Mouse (Mus musculus) C2C12 (cell line): ENCODE results near the gene Olfr91. TPM values are rescaled to one million over a fixed set of nuclear protein-coding genes. Genes with fewer than 3 reads are reported as not detected.

Experiments
- H3K27me3 ChIP-seq: one replicate; pipeline ENCODE4 v1.6.1; 2011; ENCODE audit not compliant: control insufficient read depth, insufficient read depth, insufficient read length
- H3K36me3 ChIP-seq: one replicate; pipeline ENCODE4 v1.6.1; 2011; ENCODE audit not compliant: control insufficient read depth, insufficient read depth
- H3K4me3 ChIP-seq: one replicate; pipeline ENCODE4 v1.5.1; 2011; ENCODE audit warnings: mild to moderate bottlenecking, control low read depth; ENCODE audit not compliant: poor library complexity, insufficient read depth, severe bottlenecking
- H3K79me2 ChIP-seq: one replicate; pipeline ENCODE4 v1.6.1; 2011; ENCODE audit not compliant: control insufficient read depth, insufficient read depth
- H3K79me3 ChIP-seq: one replicate; pipeline ENCODE4 v1.6.1; 2011; ENCODE audit warnings: low read depth, control low read depth
- H3ac ChIP-seq: one replicate; pipeline ENCODE3; 2011; ENCODE audit warnings: low read depth; ENCODE audit not compliant: control insufficient read depth, insufficient read length
- CEBPB ChIP-seq: IDR thresholded peaks from one replicate; pipeline ENCODE4 v1.6.1; 2011; ENCODE audit warnings: low read depth, mild to moderate bottlenecking, control low read depth, moderate library complexity
- CTCF ChIP-seq: IDR thresholded peaks from one replicate; pipeline ENCODE4 v1.5.1; 2011; ENCODE audit not compliant: control insufficient read depth, insufficient read depth, insufficient read length
- FOSL1 ChIP-seq: IDR thresholded peaks from one replicate; pipeline ENCODE4 v1.8.0; 2011; ENCODE audit warnings: mild to moderate bottlenecking, low read length; ENCODE audit not compliant: poor library complexity, insufficient read depth, severe bottlenecking
- MAX ChIP-seq: IDR thresholded peaks from one replicate; pipeline ENCODE4 v1.6.1; 2011; ENCODE audit warnings: mild to moderate bottlenecking, control low read depth
- MYOD1 ChIP-seq: IDR thresholded peaks from one replicate; pipeline ENCODE4 v1.6.1; 2011; ENCODE audit warnings: low read depth; ENCODE audit not compliant: control insufficient read depth, insufficient read length
- MYOG ChIP-seq: IDR thresholded peaks from one replicate; pipeline ENCODE4 v1.6.1; 2011; ENCODE audit not compliant: control insufficient read depth, insufficient read length; ENCODE audit errors: extremely low read depth
- USF1 ChIP-seq: IDR thresholded peaks from one replicate; pipeline ENCODE4 v1.6.1; 2011; ENCODE audit warnings: low read depth, mild to moderate bottlenecking, control low read depth, moderate library complexity
- polyA plus RNA-seq: library from polyadenylated mRNA; unstranded; fragments of >200 nt; fragmentation: generic; extraction: Trizol; gene quantifications from one replicate; pipeline ENCODE4 v1.2.1, GENCODE M21; 2012; ENCODE audit warnings: missing spikeins

Olfr91 gene
- polyA plus RNA-seq, 1 experiment: not detected

DNA sequence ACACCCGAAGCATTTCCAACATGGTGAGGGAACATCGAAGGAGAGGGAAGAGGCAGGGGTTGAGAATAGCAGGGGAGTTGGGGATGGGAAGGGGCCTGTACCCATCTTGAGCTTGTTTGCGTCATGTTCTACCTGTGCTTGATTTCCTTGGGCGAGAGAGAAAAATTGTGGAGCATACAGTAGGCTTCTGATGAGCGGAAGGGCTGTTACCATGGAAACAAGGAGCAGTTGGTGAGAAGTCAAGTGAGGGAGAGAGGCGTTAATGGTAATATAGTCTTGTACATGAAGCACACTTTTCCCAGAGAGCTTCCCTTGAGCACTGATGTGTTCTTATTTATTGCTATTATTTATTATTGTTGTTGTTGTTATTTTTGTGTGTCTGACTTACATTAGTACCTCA, 41.1 kb downstream of the Olfr91 start:
- TF ChIP-seq MYOG (no peak), CEBPB (no peak), CTCF (no peak), FOSL1 (no peak), MAX (no peak), MYOD1 (no peak), USF1 (no peak)
- H3K4me3 ChIP-seq: no peak overlapping the region
- no peak overlapping the region for H3ac ChIP-seq
- no peaks in the 10 kb centered on the region for H3K79me2 ChIP-seq
- H3K27me3 ChIP-seq: no peaks in the 10 kb centered on the region
- peaks cover 28% of the 10 kb centered on the region for H3K36me3 ChIP-seq
- no peaks in the 10 kb centered on the region for H3K79me3 ChIP-seq

DNA sequence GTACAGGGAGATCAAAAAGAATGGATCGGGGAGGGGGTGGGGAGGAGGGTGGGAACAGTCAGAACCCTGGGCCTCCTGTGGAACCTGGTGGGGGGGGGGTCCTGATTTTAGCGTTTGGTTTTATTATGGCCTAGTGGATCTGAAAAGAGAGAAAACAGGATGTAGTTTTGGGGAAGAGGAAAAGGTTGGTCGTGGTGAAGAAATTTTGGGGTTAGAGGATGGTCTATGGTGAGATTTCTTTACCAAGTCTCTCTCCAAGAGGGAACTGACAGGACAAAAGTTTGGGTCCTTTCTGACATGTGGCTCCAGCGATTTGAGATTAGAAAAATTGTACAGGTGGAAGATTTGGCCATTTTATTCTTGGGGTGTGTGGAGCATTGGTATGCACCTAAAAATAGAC, 46.3 kb downstream of the Olfr91 start:
- no peak for TF ChIP-seq MAX
- no peak for TF ChIP-seq CTCF
- no peak for TF ChIP-seq MYOG
- TF ChIP-seq FOSL1: no peak
- TF ChIP-seq USF1: no peak
- TF ChIP-seq MYOD1: no peak
- TF ChIP-seq CEBPB: no peak
- H3K36me3 ChIP-seq: peaks cover 14% of the 10 kb centered on the region
- H3K4me3 ChIP-seq: no peak overlapping the region
- no peak overlapping the region for H3ac ChIP-seq
- H3K79me2 ChIP-seq: no peaks in the 10 kb centered on the region
- H3K27me3 ChIP-seq: no peaks in the 10 kb centered on the region
- H3K79me3 ChIP-seq: no peaks in the 10 kb centered on the region

DNA sequence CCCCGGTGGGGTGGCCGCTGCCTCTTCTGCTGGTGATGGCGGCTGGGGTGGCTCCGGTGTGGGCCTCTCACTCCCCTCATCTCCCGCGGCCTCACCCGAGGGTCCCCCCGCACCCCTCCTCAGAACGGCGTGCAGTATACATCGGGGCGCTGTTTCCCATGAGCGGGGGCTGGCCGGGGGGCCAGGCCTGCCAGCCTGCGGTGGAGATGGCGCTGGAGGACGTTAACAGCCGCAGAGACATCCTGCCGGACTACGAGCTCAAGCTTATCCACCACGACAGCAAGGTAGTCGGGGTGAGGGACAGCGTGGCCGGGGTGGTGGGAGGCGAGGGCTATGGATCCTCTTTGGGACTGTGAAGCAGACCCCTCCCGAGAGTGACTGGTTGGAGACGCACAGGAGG, 47.2 kb downstream of the Olfr91 start:
- Histone ChIP-seq H3K79me2 (no peaks in the 10 kb centered on the region), H3K4me3 (no peak overlapping the region)

GRCm38 (mm10) chr17:37050399-37050798, 47.7 kb downstream of the Olfr91 start:
- peaks cover 13% of the 10 kb centered on the region for H3K36me3 ChIP-seq
- no peaks in the 10 kb centered on the region for H3K27me3 ChIP-seq
- H3K79me3 ChIP-seq: no peaks in the 10 kb centered on the region
- H3K4me3 ChIP-seq: no peak overlapping the region
- no peaks in the 10 kb centered on the region for H3K79me2 ChIP-seq
- no peak for TF ChIP-seq CTCF
- TF ChIP-seq FOSL1: no peak
- TF ChIP-seq MAX: no peak
- no peak for TF ChIP-seq MYOD1
- TF ChIP-seq USF1: no peak
- no peak for TF ChIP-seq MYOG
- no peak for TF ChIP-seq CEBPB
- H3ac ChIP-seq: no peak overlapping the region

More for the DNA sequence above, 47.2 kb downstream of the Olfr91 start:
- Histone ChIP-seq H3K27me3 (no peaks in the 10 kb centered on the region), H3K36me3 (peaks cover 13% of the 10 kb centered on the region), H3ac (no peak overlapping the region), H3K79me3 (no peaks in the 10 kb centered on the region)
- TF ChIP-seq USF1 (no peak), CEBPB (no peak), MAX (no peak)

DNA sequence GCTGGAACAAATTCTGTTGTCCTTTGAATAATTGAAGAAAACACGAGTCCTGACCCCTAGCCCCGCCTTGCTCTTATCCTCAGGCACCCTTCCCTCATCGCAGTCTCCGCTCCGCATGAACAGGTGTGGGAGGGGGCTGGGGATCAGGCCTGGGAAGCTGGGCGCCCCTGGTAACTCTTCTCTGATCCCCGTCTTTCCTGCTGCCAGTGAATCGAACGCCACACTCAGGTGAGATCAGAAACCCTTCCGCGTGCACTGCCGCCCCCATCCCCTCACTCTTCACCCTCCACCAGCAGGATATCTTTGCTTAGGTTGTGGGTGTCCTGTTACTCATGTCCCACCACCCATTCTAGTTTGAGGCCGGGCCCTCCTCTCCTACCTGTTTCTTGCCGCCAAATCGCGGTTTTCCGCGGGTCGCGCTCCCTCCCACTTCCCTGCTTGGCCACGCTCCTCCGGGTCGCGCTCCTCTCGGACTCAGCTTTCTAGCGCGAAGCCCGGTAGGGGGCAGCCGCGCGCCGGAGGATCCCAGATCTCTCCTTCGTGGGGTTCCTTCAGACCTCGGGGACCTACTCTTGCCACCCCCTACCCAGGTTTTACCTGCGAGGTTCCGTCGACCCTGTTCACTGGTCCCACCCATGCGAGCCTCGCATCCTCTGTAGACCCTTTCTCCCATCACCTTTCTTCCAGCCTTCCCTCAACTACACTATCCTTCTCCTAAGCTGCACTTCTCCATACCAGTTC, 48.3 kb downstream of the Olfr91 start:
- peaks cover 8% of the 10 kb centered on the region for H3K36me3 ChIP-seq
- H3ac ChIP-seq: no peak overlapping the region
- no peaks in the 10 kb centered on the region for H3K79me2 ChIP-seq
- H3K27me3 ChIP-seq: no peaks in the 10 kb centered on the region
- TF ChIP-seq MAX (no peak), MYOD1 (no peak), CTCF (no peak)
- H3K79me3 ChIP-seq: no peaks in the 10 kb centered on the region
- H3K4me3 ChIP-seq: no peak overlapping the region

- Histone ChIP-seq H3K79me2 (no peaks in the 10 kb centered on the region), H3K36me3 (peaks cover 4% of the 10 kb centered on the region), H3K4me3 (no peak overlapping the region), H3ac (no peak overlapping the region), H3K79me3 (no peaks in the 10 kb centered on the region), H3K27me3 (no peaks in the 10 kb centered on the region)
- TF ChIP-seq USF1: no peak
- no peak for TF ChIP-seq MAX
- no peak for TF ChIP-seq FOSL1
- no peak for TF ChIP-seq CTCF
- no peak for TF ChIP-seq MYOD1
- no peak for TF ChIP-seq MYOG
- no peak for TF ChIP-seq CEBPB
Observed at GRCm38 (mm10) chr17:37048383-37048782, 49.7 kb downstream of the Olfr91 start.
